Mouse (Mus musculus) kidney, postnatal 0 days (tissue): ENCODE data around the gene Cgas. TPM values are rescaled to one million over a fixed set of nuclear protein-coding genes. Genes with fewer than 3 reads are reported as not detected.

ENCODE experiments used
- ATAC-seq: fragments of 200-750 bp; cut with Nextera tagmentation; replicated peaks from 2 replicates; pipeline ENCODE4 v1.8.0; 2017; ENCODE audit warnings: low read depth, moderate number of reproducible peaks, moderate TSS enrichment, moderate library complexity; ENCODE audit not compliant: low FRiP score
- DNase-seq: peaks from one replicate; pipeline ENCODE4 v3.0.0-alpha.2; 2016; ENCODE audit warnings: low spot score
- H3K27ac ChIP-seq: fragments of 300-500 bp; sonication (generic); 2 replicates; pipeline ENCODE4 v1.5.1; 2014; ENCODE audit warnings: mild to moderate bottlenecking
- H3K27me3 ChIP-seq: fragments of 300-500 bp; sonication (generic); 2 replicates; pipeline ENCODE4 v1.6.1; 2014; ENCODE audit warnings: low read length, mixed read lengths; ENCODE audit not compliant: insufficient read depth
- H3K36me3 ChIP-seq: fragments of 300-500 bp; sonication (generic); 2 replicates; pipeline ENCODE4 v1.6.1; 2014; ENCODE audit warnings: low read length, mixed read lengths; ENCODE audit not compliant: insufficient read depth
- H3K4me1 ChIP-seq: fragments of 300-500 bp; sonication (generic); replicated peaks from 2 replicates; pipeline ENCODE4 v1.6.1; 2014; ENCODE audit warnings: antibody characterized with exemption, low read length, mixed read lengths; ENCODE audit not compliant: insufficient read depth
- H3K4me2 ChIP-seq: fragments of 300-500 bp; sonication (generic); 2 replicates; pipeline ENCODE4 v1.6.1; 2014; ENCODE audit warnings: mild to moderate bottlenecking, low read length, moderate library complexity, mixed read lengths
- H3K4me3 ChIP-seq: fragments of 300-500 bp; sonication (generic); replicated peaks from 2 replicates; pipeline ENCODE4 v1.5.1; 2014; ENCODE audit warnings: low read depth, low read length
- H3K9ac ChIP-seq: fragments of 300-500 bp; sonication (generic); 2 replicates; pipeline ENCODE4 v1.6.1; 2014; ENCODE audit warnings: low read depth, low read length
- H3K9me3 ChIP-seq: fragments of 300-500 bp; sonication (generic); replicated peaks from 2 replicates; pipeline ENCODE4 v1.6.1; 2016; ENCODE audit warnings: low read length, inconsistent platforms, mixed read lengths
- CTCF ChIP-seq: IDR thresholded peaks from 2 replicates; pipeline ENCODE4 v1.5.1; 2016; ENCODE audit warnings: antibody characterized with exemption, low read depth, mild to moderate bottlenecking, moderate library complexity
- WGBS: fragments of 180-500 bp; shearing (Covaris S2); extraction: QIAGEN DNeasy Blood & Tissue Kit; methylation state at CpG from one replicate; pipeline ENCODE4 v1.1.7; 2014; 5-methylcytosine and 5-hydroxymethylcytosine counted together
- polyA plus RNA-seq: library from polyadenylated mRNA; unstranded; fragments of >200 nt; fragmentation: Nextera tagmentation; extraction: Ambion mirVana; gene quantifications from 2 replicates; pipeline ENCODE4 v1.2.1, GENCODE M21; 2015

Gene Cgas
- polyA plus RNA-seq, 1 experiment from 2014 or later: 1.4 TPM

- no peaks in the 10 kb centered on the region for H3K36me3 ChIP-seq
- H3K9ac ChIP-seq: no peak overlapping the region
- H3K4me1 ChIP-seq: peaks cover 6% of the 10 kb centered on the region
- WGBS: 64% methylated on average over 9 of the region's 9 CpGs
- peaks cover 16% of the 10 kb centered on the region for H3K27me3 ChIP-seq
- DNase-seq (no peak), ATAC-seq (no peak)
- peak overlapping the region; percentile 54; the same call in 1 of the 2 replicates for H3K4me2 ChIP-seq
- no peak overlapping the region for H3K27ac ChIP-seq
- H3K4me3 ChIP-seq: 0 out of 2 replicates have a peak overlapping the region, but pooled peaks have one; percentile 37
- no peak for TF ChIP-seq CTCF
- H3K9me3 ChIP-seq: no peaks in the 10 kb centered on the region
These were observed 46.5 kb downstream of the Cgas start for GRCm38 (mm10) chr9:78396517-78396916.

GRCm38 (mm10) chr9:78395630-78396351 lies 47.2 kb downstream of the Cgas start, which contains the start of gene Ddx43:
TSS of gene Ddx43 (plus strand) at chr9:78395777.
- Histone ChIP-seq H3K9me3 (no peaks in the 10 kb centered on the region), H3K4me2 (peak within 1 kb of the TSS; percentile 54), H3K4me1 (peaks cover 6% of the 10 kb centered on the region), H3K36me3 (no peaks in the 10 kb centered on the region), H3K9ac (peak within 1 kb of the TSS; percentile 46; the same call in 1 of the 2 replicates), H3K27me3 (peaks cover 16% of the 10 kb centered on the region), H3K4me3 (peak within 1 kb of the TSS; percentile 37), H3K27ac (no peak within 1 kb of the TSS)
- WGBS: 2% methylated on average over 83 of the region's 93 CpGs
- DNase-seq: peak; percentile 70
- no peak for TF ChIP-seq CTCF
- ATAC-seq: peak; percentile 91

GRCm38 (mm10) chr9:78395244-78395629 lies 47.8 kb downstream of the Cgas start:
- DNase-seq: no peak
- ATAC-seq: no peak
- H3K9me3 ChIP-seq: no peaks in the 10 kb centered on the region
- H3K27me3 ChIP-seq: peaks cover 16% of the 10 kb centered on the region
- no peak overlapping the region; the same call in 1 of the 2 replicates for H3K4me3 ChIP-seq
- WGBS: 31% methylated on average over 11 of the region's 11 CpGs
- TF ChIP-seq CTCF: no peak
- H3K4me1 ChIP-seq: peaks cover 6% of the 10 kb centered on the region
- H3K27ac ChIP-seq: no peak overlapping the region
- no peak overlapping the region for H3K9ac ChIP-seq
- H3K4me2 ChIP-seq: peak overlapping the region; percentile 54
- H3K36me3 ChIP-seq: no peaks in the 10 kb centered on the region

- Histone ChIP-seq H3K4me3 (no peak overlapping the region), H3K9ac (no peak overlapping the region), H3K4me1 (peaks cover 6% of the 10 kb centered on the region), H3K9me3 (no peaks in the 10 kb centered on the region), H3K27ac (no peak overlapping the region), H3K36me3 (no peaks in the 10 kb centered on the region), H3K4me2 (no peak overlapping the region), H3K27me3 (peaks cover 16% of the 10 kb centered on the region)
- ATAC-seq: no peak
- no peak for DNase-seq
- no peak for TF ChIP-seq CTCF
- WGBS: 50% methylated on average over 7 of the region's 7 CpGs
These were observed 48.4 kb downstream of the Cgas start for GRCm38 (mm10) chr9:78394602-78395001.

- Histone ChIP-seq H3K27me3 (peaks cover 16% of the 10 kb centered on the region), H3K4me2 (no peak overlapping the region), H3K4me3 (no peak overlapping the region), H3K27ac (no peak overlapping the region), H3K9me3 (no peaks in the 10 kb centered on the region), H3K4me1 (peaks cover 6% of the 10 kb centered on the region), H3K9ac (no peak overlapping the region), H3K36me3 (no peaks in the 10 kb centered on the region)
- no peak for ATAC-seq
- DNase-seq: no peak
- no peak for TF ChIP-seq CTCF
- WGBS: 85% methylated on average over 10 of the region's 10 CpGs
These were observed 49.3 kb downstream of the Cgas start for GRCm38 (mm10) chr9:78393741-78394140.

- H3K4me2 ChIP-seq: no peak overlapping the region
- H3K9ac ChIP-seq: no peak overlapping the region
- no peaks in the 10 kb centered on the region for H3K36me3 ChIP-seq
- DNase-seq: no peak
- no peak for ATAC-seq
- H3K27ac ChIP-seq: no peak overlapping the region
- no peak for TF ChIP-seq CTCF
- H3K9me3 ChIP-seq: no peaks in the 10 kb centered on the region
- WGBS: 40% methylated on average over 5 of the region's 5 CpGs
- no peaks in the 10 kb centered on the region for H3K4me1 ChIP-seq
- no peak overlapping the region for H3K4me3 ChIP-seq
- H3K27me3 ChIP-seq: peaks cover 1% of the 10 kb centered on the region; the same call in 1 of the 2 replicates
These were observed 53.1 kb downstream of the Cgas start for GRCm38 (mm10) chr9:78389981-78390380.
